Mouse (Mus musculus) liver (tissue): ENCODE data around the gene Gm11938.
A peak's percentile ranks its signal among the peaks of the same experiment; 100 is the strongest.
"Not testable (repeated sequence)": the region's sequence is repeated elsewhere in the genome, so short reads cannot be mapped to it uniquely, and the experiment has no call there.

ENCODE experiments used
- DNase-seq: peaks from one replicate; pipeline ENCODE4 v3.0.0-alpha.2; 2020; ENCODE audit warnings: mixed read lengths

The Gm11938 gene

GRCm38 (mm10) chr11:99603208-99603607 is at the start of gene Gm11938:
Gm11938 (minus strand) TSS chr11:99603308.
- not testable (repeated sequence) for DNase-seq

GRCm38 (mm10) chr11:99650136-99650535 is 47.0 kb upstream of the Gm11938 start, which contains the start of gene Gm11555:
Gm11555 (minus strand) TSS chr11:99650236.
- no peak for DNase-seq

GRCm38 (mm10) chr11:99646444-99646843 is 43.3 kb upstream of the Gm11938 start:
- no peak for DNase-seq

GRCm38 (mm10) chr11:99644351-99644750 is 41.2 kb upstream of the Gm11938 start:
- DNase-seq: no peak

- DNase-seq: not testable (repeated sequence)
Observed at GRCm38 (mm10) chr11:99643635-99644139, 40.6 kb upstream of the Gm11938 start, which contains the start of gene Krtap4-7. Krtap4-7 (minus strand) TSS chr11:99644089.

- no peak for DNase-seq
Observed at GRCm38 (mm10) chr11:99640926-99641325, 37.8 kb upstream of the Gm11938 start.

- no peak for DNase-seq
Observed at GRCm38 (mm10) chr11:99637086-99637485, 34.0 kb upstream of the Gm11938 start.

- DNase-seq: no peak
Observed at GRCm38 (mm10) chr11:99634653-99635134, 31.6 kb upstream of the Gm11938 start, which contains the start of gene Krtap4-2. Krtap4-2 (minus strand) TSS chr11:99635084.

GRCm38 (mm10) chr11:99633293-99633692 is 30.2 kb upstream of the Gm11938 start:
- no peak for DNase-seq

- no peak for DNase-seq
Observed at GRCm38 (mm10) chr11:99630890-99631289, 27.8 kb upstream of the Gm11938 start.

GRCm38 (mm10) chr11:99628138-99628537 is 25.0 kb upstream of the Gm11938 start, which contains the start of gene Krtap4-1:
Krtap4-1 (minus strand) TSS chr11:99628238.
- no peak for DNase-seq

- DNase-seq: no peak
Observed at GRCm38 (mm10) chr11:99620335-99620734, 17.2 kb upstream of the Gm11938 start, which contains the start of gene Gm11562. Gm11562 (minus strand) TSS chr11:99620435.

GRCm38 (mm10) chr11:99614796-99615363 is 11.8 kb upstream of the Gm11938 start, which contains the start of gene Krtap2-4:
Krtap2-4 (minus strand) TSS chr11:99614846.
- DNase-seq: no peak

GRCm38 (mm10) chr11:99610089-99610488 is 7.0 kb upstream of the Gm11938 start, which contains the start of gene Gm11937:
Gm11937 (minus strand) TSS chr11:99610189.
- DNase-seq: not testable (repeated sequence)

- no peak for DNase-seq
Observed at GRCm38 (mm10) chr11:99609126-99609525, 6.0 kb upstream of the Gm11938 start.

- DNase-seq: not testable (repeated sequence)
Observed at GRCm38 (mm10) chr11:99597742-99598141, 5.4 kb downstream of the Gm11938 start, which contains the start of gene Krtap9-3. Krtap9-3 (minus strand) TSS chr11:99598105.

- DNase-seq: no peak
Observed at GRCm38 (mm10) chr11:99590981-99591380, 12.1 kb downstream of the Gm11938 start, which contains the start of gene Krtap1-3. Krtap1-3 (minus strand) TSS chr11:99591339.

- DNase-seq: no peak
Observed at GRCm38 (mm10) chr11:99585096-99585495, 18.0 kb downstream of the Gm11938 start.

GRCm38 (mm10) chr11:99583245-99583704 is 19.8 kb downstream of the Gm11938 start, which contains the start of gene Krtap1-4:
Krtap1-4 (minus strand) TSS chr11:99583654.
- DNase-seq: no peak

GRCm38 (mm10) chr11:99581564-99581963 is 21.5 kb downstream of the Gm11938 start:
- no peak for DNase-seq

- DNase-seq: no peak
Observed at GRCm38 (mm10) chr11:99581051-99581450, 22.1 kb downstream of the Gm11938 start.

GRCm38 (mm10) chr11:99580636-99581035 is 22.5 kb downstream of the Gm11938 start, which contains the start of gene Krtap1-5:
Krtap1-5 (minus strand) TSS chr11:99581016.
- DNase-seq: no peak

GRCm38 (mm10) chr11:99574106-99574505 is 29.0 kb downstream of the Gm11938 start:
- DNase-seq: peak; percentile 59

GRCm38 (mm10) chr11:99573164-99573563 is 29.9 kb downstream of the Gm11938 start:
- no peak for DNase-seq
